ENCODE assay signal across 8 mouse cellular contexts in genomic region chr8:126667086-126667720, GRCm38 (mm10).
A peak's percentile ranks its signal among the peaks of the same experiment; 100 is the strongest.
DNase-seq lines count a peak whose midpoint lies in the region; ATAC-seq and TF ChIP-seq lines count a peak whose summit lies in the region.

No protein-coding gene starts in this region.

- WGBS in heart, embryonic 16.5 days, result 45% methylated on average over 12 of the region's 12 CpGs
- 41% methylated on average over 12 of the region's 12 CpGs for WGBS in embryonic facial prominence, embryonic 12.5 days

- no peaks in the 10 kb centered on the region for H3K9me3 ChIP-seq in heart, embryonic 16.5 days (replicated peaks; ENCODE audit: control insufficient read depth, low read length)
- no peaks in the 10 kb centered on the region for H3K9me3 ChIP-seq in E14TG2a.4 (ENCODE audit: low read length)
- no peaks in the 10 kb centered on the region for H3K9me3 ChIP-seq in embryonic facial prominence, embryonic 12.5 days

- no peaks in the 10 kb centered on the region for H3K36me3 ChIP-seq in heart, embryonic 16.5 days (ENCODE audit: control insufficient read depth, insufficient read depth)
- H3K36me3 ChIP-seq in E14TG2a.4 (ENCODE audit: insufficient read depth, low read length) (no peaks in the 10 kb centered on the region), myocyte (ENCODE audit: control insufficient read depth, insufficient read depth) (no peaks in the 10 kb centered on the region)
- H3K36me3 ChIP-seq in embryonic facial prominence, embryonic 12.5 days, result no peaks in the 10 kb centered on the region

- no peak for TF ChIP-seq CTCF in E14TG2a.4 (conservative IDR thresholded peaks at IDR 0.05; ENCODE audit: low read length)

- no peak for TF ChIP-seq POLR2A in myocyte (IDR thresholded peaks at IDR 0.05; ENCODE audit: insufficient read length, low read depth)

- no peak for DNase-seq in heart, adult 8-10 months (ENCODE audit: low spot score)
- peak; percentile 58 for DNase-seq in kidney, postnatal 10 days
- DNase-seq in urinary bladder, postnatal 25 days (ENCODE audit: low spot score), result no peak

- ATAC-seq in heart, embryonic 16.5 days (replicated peaks; ENCODE audit: extremely low read depth, insufficient read depth, low FRiP score), result no peak
- no peak for ATAC-seq in embryonic facial prominence, embryonic 12.5 days (ENCODE audit: insufficient number of reproducible peaks, insufficient read depth, low FRiP score, low TSS enrichment)
- ATAC-seq in CD4-positive, CD25-positive, alpha-beta regulatory T cell, adult 4 months, result no peak

- H3K79me2 ChIP-seq in myocyte (ENCODE audit: control insufficient read depth, insufficient read depth), result no peaks in the 10 kb centered on the region

- H3K4me2 ChIP-seq in heart, embryonic 16.5 days (ENCODE audit: low read depth, low read length), result peak overlapping the region; percentile 44
- peak overlapping the region; percentile 24 for H3K4me2 ChIP-seq in embryonic facial prominence, embryonic 12.5 days (replicated peaks)
- H3K4me2 ChIP-seq in myocyte (ENCODE audit: low read depth), result peak overlapping the region; percentile 60

- peak overlapping the region; percentile 100 for H3K27ac ChIP-seq in heart, embryonic 16.5 days (ENCODE audit: low read length)
- peak overlapping the region; percentile 97 for H3K27ac ChIP-seq in embryonic facial prominence, embryonic 12.5 days

- H3K27me3 ChIP-seq in heart, embryonic 16.5 days (ENCODE audit: control insufficient read depth, insufficient read depth, low read length), result no peaks in the 10 kb centered on the region
- H3K27me3 ChIP-seq in E14TG2a.4 (ENCODE audit: insufficient read depth, low read length) (peaks cover 23% of the 10 kb centered on the region; the same call in 1 of the 2 replicates), myocyte (ENCODE audit: control insufficient read depth, insufficient read depth, insufficient read length) (no peaks in the 10 kb centered on the region)
- H3K27me3 ChIP-seq in embryonic facial prominence, embryonic 12.5 days, result no peaks in the 10 kb centered on the region

- peak overlapping the region; percentile 74 for H3K9ac ChIP-seq in heart, embryonic 16.5 days (ENCODE audit: low read length)
- peak overlapping the region; percentile 7; the same call in 1 of the 2 replicates for H3K9ac ChIP-seq in embryonic facial prominence, embryonic 12.5 days

- peaks cover 69% of the 10 kb centered on the region for H3K4me1 ChIP-seq in heart, embryonic 16.5 days (ENCODE audit: control insufficient read depth, insufficient read depth, low read length)
- peaks cover 25% of the 10 kb centered on the region for H3K4me1 ChIP-seq in E14TG2a.4 (replicated peaks; ENCODE audit: low read depth, low read length)
- peaks cover 59% of the 10 kb centered on the region for H3K4me1 ChIP-seq in embryonic facial prominence, embryonic 12.5 days

- no peak overlapping the region for H3K4me3 ChIP-seq in heart, embryonic 16.5 days (ENCODE audit: low read length)
- H3K4me3 ChIP-seq in E14TG2a.4 (replicated peaks; ENCODE audit: low read length) (peak overlapping the region; percentile 60), myocyte (peak overlapping the region; percentile 25)
- no peak overlapping the region for H3K4me3 ChIP-seq in embryonic facial prominence, embryonic 12.5 days

- no peak overlapping the region for H3ac ChIP-seq in myocyte (ENCODE audit: control insufficient read depth, insufficient read length)

TF ChIP-seq in myocyte, 11 proteins besides CTCF, POLR2A, EP300 and RAD21:
- TF ChIP-seq MAX (IDR thresholded peaks at IDR 0.05; ENCODE audit: low read depth), result no peak
- no peak for TF ChIP-seq MYOD1 (IDR thresholded peaks at IDR 0.05; ENCODE audit: control insufficient read depth in 1 of 3, insufficient read length in 2 of 3, low read depth in 2 of 3)
- no peak for TF ChIP-seq CEBPB (IDR thresholded peaks at IDR 0.05; ENCODE audit: insufficient read depth, poor library complexity, severe bottlenecking)
- no peak for TF ChIP-seq TCF12 (IDR thresholded peaks at IDR 0.05; ENCODE audit: insufficient read depth, poor library complexity, severe bottlenecking)
- TF ChIP-seq POLR2AphosphoS2 (IDR thresholded peaks at IDR 0.05; ENCODE audit: insufficient read length, low read depth), result no peak
- TF ChIP-seq REST (IDR thresholded peaks at IDR 0.05; ENCODE audit: insufficient read depth, insufficient read length), result no peak
- TF ChIP-seq USF1 (IDR thresholded peaks at IDR 0.05; ENCODE audit: low read depth), result no peak
- TF ChIP-seq SRF (IDR thresholded peaks at IDR 0.05; ENCODE audit: control insufficient read depth, insufficient read length, low read depth), result no peak
- no peak for TF ChIP-seq TCF3 (IDR thresholded peaks at IDR 0.05; ENCODE audit: insufficient read length, low read depth)
- TF ChIP-seq MYOG (IDR thresholded peaks at IDR 0.05; ENCODE audit: control insufficient read depth in 1 of 3, insufficient read depth in 1 of 3, insufficient read length in 2 of 3, low read depth in 2 of 3), result no peak

Comparison
In these comparisons a context has a peak if more than half of its experiments do, and no peak if none do; other contexts are left out.
1. H3K4me3 ChIP-seq: peak in E14TG2a.4 (single experiment) and myocyte (single experiment); none in heart, embryonic 16.5 days (single experiment) and embryonic facial prominence, embryonic 12.5 days (single experiment).
2. Peak in every context shown above with its lines, with median percentiles within 50 percentile points of each other: H3K4me2 ChIP-seq.